Mouse (Mus musculus) hindbrain, postnatal 0 days (tissue): ENCODE results near the gene Sco2. TPM values are rescaled to one million over a fixed set of nuclear protein-coding genes. Genes with fewer than 3 reads are reported as not detected.
A peak's percentile ranks its signal among the peaks of the same experiment; 100 is the strongest.

Source experiments
- ATAC-seq: fragments of 200-750 bp; cut with Nextera tagmentation; 2 replicates; pipeline ENCODE4 v1.8.0; 2017; ENCODE audit warnings: mild to moderate bottlenecking, moderate TSS enrichment, moderate library complexity
- DNase-seq: peaks from one replicate; pipeline ENCODE4 v3.0.0-alpha.2; 2015; ENCODE audit warnings: low spot score
- H3K27ac ChIP-seq: fragments of 300-500 bp; sonication (generic); 2 replicates; pipeline ENCODE4 v1.5.1; 2014; ENCODE audit warnings: mild to moderate bottlenecking
- H3K27me3 ChIP-seq: fragments of 300-500 bp; sonication (generic); 2 replicates; pipeline ENCODE4 v1.6.1; 2014; ENCODE audit warnings: low read length, mixed read lengths; ENCODE audit not compliant: insufficient read depth
- H3K36me3 ChIP-seq: fragments of 300-500 bp; sonication (generic); 2 replicates; pipeline ENCODE4 v1.6.1; 2014; ENCODE audit warnings: low read length, mixed read lengths; ENCODE audit not compliant: insufficient read depth
- H3K4me1 ChIP-seq: fragments of 300-500 bp; sonication (generic); 2 replicates; pipeline ENCODE4 v1.6.1; 2014; ENCODE audit warnings: antibody characterized with exemption, low read length, mixed read lengths; ENCODE audit not compliant: insufficient read depth
- H3K4me2 ChIP-seq: fragments of 300-500 bp; sonication (generic); 2 replicates; pipeline ENCODE4 v1.6.1; 2014; ENCODE audit warnings: low read depth, mild to moderate bottlenecking, low read length, moderate library complexity, mixed read lengths
- H3K4me3 ChIP-seq: fragments of 300-500 bp; sonication (generic); 2 replicates; pipeline ENCODE4 v1.5.1; 2014; ENCODE audit warnings: low read length
- H3K9ac ChIP-seq: fragments of 300-500 bp; sonication (generic); replicated peaks from 2 replicates; pipeline ENCODE4 v1.6.1; 2014; ENCODE audit warnings: mild to moderate bottlenecking, low read length, moderate library complexity, mixed read lengths
- H3K9me3 ChIP-seq: fragments of 300-500 bp; sonication (generic); 2 replicates; pipeline ENCODE4 v1.6.1; 2016; ENCODE audit warnings: low read length, mixed read lengths
- CTCF ChIP-seq: IDR thresholded peaks from 2 replicates; pipeline ENCODE4 v1.5.1; 2016; ENCODE audit warnings: antibody characterized with exemption, control low read depth, low read depth
- WGBS: fragments of 180-500 bp; shearing (Covaris S2); extraction: QIAGEN DNeasy Blood & Tissue Kit; methylation state at CpG from one replicate; pipeline ENCODE4 v1.1.7; 2014; 5-methylcytosine and 5-hydroxymethylcytosine counted together
- polyA plus RNA-seq: library from polyadenylated mRNA; unstranded; fragments of >200 nt; fragmentation: Nextera tagmentation; extraction: Ambion mirVana; gene quantifications from 2 replicates; pipeline ENCODE4 v1.2.1, GENCODE M21; 2015
- total RNA-seq: library from RNA; depleted of rRNA; stranded (reverse); fragments of >200 nt; gene quantifications from 2 replicates; pipeline ENCODE4 v1.2.3, GENCODE M21; 2014

Sco2 gene
- total and polyA plus RNA-seq, 2 experiments from 2014 or later = 24.3 to 52.6 TPM

GRCm38 (mm10) chr15:89356372-89356771 is 17.3 kb downstream of the Sco2 start:
- H3K27ac ChIP-seq = peak overlapping the region; percentile 89
- H3K36me3 ChIP-seq = peaks cover 34% of the 10 kb centered on the region
- DNase-seq (peak; percentile 90), ATAC-seq (peak; percentile 69)
- no peak for TF ChIP-seq CTCF
- no peaks in the 10 kb centered on the region for H3K9me3 ChIP-seq
- H3K4me3 ChIP-seq = peak overlapping the region; percentile 85
- H3K4me1 ChIP-seq = peaks cover 14% of the 10 kb centered on the region
- peak overlapping the region; percentile 87 for H3K4me2 ChIP-seq
- H3K27me3 ChIP-seq = no peaks in the 10 kb centered on the region
- WGBS = 1% methylated on average over 15 of the region's 15 CpGs
- peak overlapping the region; percentile 73 for H3K9ac ChIP-seq

GRCm38 (mm10) chr15:89355241-89356187 is 18.1 kb downstream of the Sco2 start, which contains the start of the genes Lmf2 and Ncaph2:
Lmf2 (minus strand) TSS chr15:89355659.
Ncaph2 (plus strand) TSS chr15:89355719.
- DNase-seq = peak; percentile 98
- peaks cover 31% of the 10 kb centered on the region for H3K36me3 ChIP-seq
- peak within 1 kb of the TSS; percentile 89 for H3K27ac ChIP-seq
- peak within 1 kb of the TSS; percentile 87 for H3K4me2 ChIP-seq
- peak within 1 kb of the TSS; percentile 73 for H3K9ac ChIP-seq
- H3K4me3 ChIP-seq = peak within 1 kb of the TSS; percentile 85
- TF ChIP-seq CTCF = no peak
- H3K9me3 ChIP-seq = no peaks in the 10 kb centered on the region
- peak; percentile 95 for ATAC-seq
- H3K4me1 ChIP-seq = peaks cover 14% of the 10 kb centered on the region
- under 1% methylated on average over 64 of the region's 64 CpGs for WGBS
- H3K27me3 ChIP-seq = no peaks in the 10 kb centered on the region

GRCm38 (mm10) chr15:89354455-89354854 is 19.2 kb downstream of the Sco2 start:
- DNase-seq = no peak
- WGBS = 82% methylated on average over 7 of the region's 7 CpGs

GRCm38 (mm10) chr15:89353837-89354236 is 19.8 kb downstream of the Sco2 start:
- H3K4me3 ChIP-seq = no peak overlapping the region

More at GRCm38 (mm10) chr15:89354455-89354854, 19.2 kb downstream of the Sco2 start:
- Histone ChIP-seq H3K4me1 (peaks cover 14% of the 10 kb centered on the region), H3K4me3 (peak overlapping the region; percentile 85), H3K9me3 (no peaks in the 10 kb centered on the region), H3K4me2 (peak overlapping the region; percentile 87), H3K27me3 (no peaks in the 10 kb centered on the region), H3K36me3 (peaks cover 32% of the 10 kb centered on the region), H3K9ac (peak overlapping the region; percentile 73), H3K27ac (no peak overlapping the region)
- TF ChIP-seq CTCF = no peak
- no peak for ATAC-seq

GRCm38 (mm10) chr15:89352795-89353194 is 20.9 kb downstream of the Sco2 start:
- no peaks in the 10 kb centered on the region for H3K9me3 ChIP-seq
- H3K4me3 ChIP-seq = no peak overlapping the region
- no peak overlapping the region for H3K9ac ChIP-seq
- no peaks in the 10 kb centered on the region for H3K27me3 ChIP-seq
- H3K4me2 ChIP-seq = no peak overlapping the region
- no peak overlapping the region for H3K27ac ChIP-seq
- peaks cover 14% of the 10 kb centered on the region for H3K4me1 ChIP-seq
- ATAC-seq = no peak
- 96% methylated on average over 12 of the region's 12 CpGs for WGBS
- no peak for DNase-seq
- no peak for TF ChIP-seq CTCF
- peaks cover 32% of the 10 kb centered on the region for H3K36me3 ChIP-seq

More at GRCm38 (mm10) chr15:89353837-89354236, 19.8 kb downstream of the Sco2 start:
- WGBS = 96% methylated on average over 16 of the region's 16 CpGs
- Histone ChIP-seq H3K27me3 (no peaks in the 10 kb centered on the region), H3K27ac (no peak overlapping the region), H3K36me3 (peaks cover 32% of the 10 kb centered on the region), H3K9ac (no peak overlapping the region; the same call in 1 of the 2 replicates), H3K9me3 (no peaks in the 10 kb centered on the region), H3K4me2 (no peak overlapping the region), H3K4me1 (peaks cover 14% of the 10 kb centered on the region)
- TF ChIP-seq CTCF = no peak
- ATAC-seq (no peak), DNase-seq (no peak)

GRCm38 (mm10) chr15:89352054-89352453 is 21.6 kb downstream of the Sco2 start:
- 95% methylated on average over 14 of the region's 14 CpGs for WGBS
- ATAC-seq = no peak
- TF ChIP-seq CTCF = no peak
- Histone ChIP-seq H3K9ac (no peak overlapping the region), H3K27ac (no peak overlapping the region), H3K9me3 (no peaks in the 10 kb centered on the region), H3K4me2 (no peak overlapping the region), H3K4me1 (peaks cover 14% of the 10 kb centered on the region), H3K27me3 (no peaks in the 10 kb centered on the region), H3K4me3 (no peak overlapping the region), H3K36me3 (peaks cover 32% of the 10 kb centered on the region)
- DNase-seq = no peak
